Mouse (Mus musculus) hindbrain, postnatal 0 days (tissue): ENCODE data around the gene Sirpb1b. TPM values are rescaled to one million over a fixed set of nuclear protein-coding genes. Genes with fewer than 3 reads are reported as not detected.
"Not testable (repeated sequence)": the region's sequence is repeated elsewhere in the genome, so short reads cannot be mapped to it uniquely, and the experiment has no call there.

ENCODE experiments used
- ATAC-seq: fragments of 200-750 bp; cut with Nextera tagmentation; 2 replicates; pipeline ENCODE4 v1.8.0; 2017; ENCODE audit warnings: mild to moderate bottlenecking, moderate TSS enrichment, moderate library complexity
- DNase-seq: peaks from one replicate; pipeline ENCODE4 v3.0.0-alpha.2; 2015; ENCODE audit warnings: low spot score
- H3K27ac ChIP-seq: fragments of 300-500 bp; sonication (generic); 2 replicates; pipeline ENCODE4 v1.5.1; 2014; ENCODE audit warnings: mild to moderate bottlenecking
- H3K27me3 ChIP-seq: fragments of 300-500 bp; sonication (generic); 2 replicates; pipeline ENCODE4 v1.6.1; 2014; ENCODE audit warnings: low read length, mixed read lengths; ENCODE audit not compliant: insufficient read depth
- H3K36me3 ChIP-seq: fragments of 300-500 bp; sonication (generic); 2 replicates; pipeline ENCODE4 v1.6.1; 2014; ENCODE audit warnings: low read length, mixed read lengths; ENCODE audit not compliant: insufficient read depth
- H3K4me1 ChIP-seq: fragments of 300-500 bp; sonication (generic); 2 replicates; pipeline ENCODE4 v1.6.1; 2014; ENCODE audit warnings: antibody characterized with exemption, low read length, mixed read lengths; ENCODE audit not compliant: insufficient read depth
- H3K4me2 ChIP-seq: fragments of 300-500 bp; sonication (generic); 2 replicates; pipeline ENCODE4 v1.6.1; 2014; ENCODE audit warnings: low read depth, mild to moderate bottlenecking, low read length, moderate library complexity, mixed read lengths
- H3K4me3 ChIP-seq: fragments of 300-500 bp; sonication (generic); 2 replicates; pipeline ENCODE4 v1.5.1; 2014; ENCODE audit warnings: low read length
- H3K9ac ChIP-seq: fragments of 300-500 bp; sonication (generic); replicated peaks from 2 replicates; pipeline ENCODE4 v1.6.1; 2014; ENCODE audit warnings: mild to moderate bottlenecking, low read length, moderate library complexity, mixed read lengths
- H3K9me3 ChIP-seq: fragments of 300-500 bp; sonication (generic); 2 replicates; pipeline ENCODE4 v1.6.1; 2016; ENCODE audit warnings: low read length, mixed read lengths
- CTCF ChIP-seq: IDR thresholded peaks from 2 replicates; pipeline ENCODE4 v1.5.1; 2016; ENCODE audit warnings: antibody characterized with exemption, control low read depth, low read depth
- WGBS: fragments of 180-500 bp; shearing (Covaris S2); extraction: QIAGEN DNeasy Blood & Tissue Kit; methylation state at CpG from one replicate; pipeline ENCODE4 v1.1.7; 2014; 5-methylcytosine and 5-hydroxymethylcytosine counted together
- polyA plus RNA-seq: library from polyadenylated mRNA; unstranded; fragments of >200 nt; fragmentation: Nextera tagmentation; extraction: Ambion mirVana; gene quantifications from 2 replicates; pipeline ENCODE4 v1.2.1, GENCODE M21; 2015
- total RNA-seq: library from RNA; depleted of rRNA; stranded (reverse); fragments of >200 nt; gene quantifications from 2 replicates; pipeline ENCODE4 v1.2.3, GENCODE M21; 2014; rRNA removed

Sirpb1b gene
- total RNA-seq (not detected in 2 replicates), polyA plus RNA-seq (0.10 TPM in 1 of 2 replicates, not detected in the other)

DNA sequence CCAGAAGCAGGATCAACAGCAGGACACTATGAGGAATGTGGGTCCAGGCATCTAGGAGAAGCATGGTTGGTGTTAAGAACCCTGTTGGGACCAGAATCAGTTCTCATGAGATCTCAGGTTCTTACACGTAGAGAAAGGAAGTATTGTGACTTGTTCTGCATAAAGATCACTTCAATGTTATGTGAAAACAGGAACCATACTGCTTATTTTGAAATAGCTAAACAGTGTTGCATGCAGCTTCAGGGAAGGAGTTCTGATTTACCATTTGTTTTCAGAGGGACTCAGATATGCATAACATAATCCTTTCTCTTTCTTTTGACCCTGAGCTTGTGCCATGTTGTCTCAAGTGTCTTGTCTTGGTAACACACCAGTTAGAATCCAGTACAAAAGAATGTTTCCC lies at the start of gene Sirpb1b:
Gene Sirpb1b, minus strand, starts transcription at position 179 of the 400 bp plus-strand sequence.
- not testable (repeated sequence) for H3K27me3 ChIP-seq, H3K9me3 ChIP-seq, H3K36me3 ChIP-seq, H3K4me1 ChIP-seq, ATAC-seq, DNase-seq, H3K9ac ChIP-seq, H3K4me2 ChIP-seq, H3K4me3 ChIP-seq, H3K27ac ChIP-seq
- WGBS, result no CpG with 5 or more reads among the region's 1 CpGs

DNA sequence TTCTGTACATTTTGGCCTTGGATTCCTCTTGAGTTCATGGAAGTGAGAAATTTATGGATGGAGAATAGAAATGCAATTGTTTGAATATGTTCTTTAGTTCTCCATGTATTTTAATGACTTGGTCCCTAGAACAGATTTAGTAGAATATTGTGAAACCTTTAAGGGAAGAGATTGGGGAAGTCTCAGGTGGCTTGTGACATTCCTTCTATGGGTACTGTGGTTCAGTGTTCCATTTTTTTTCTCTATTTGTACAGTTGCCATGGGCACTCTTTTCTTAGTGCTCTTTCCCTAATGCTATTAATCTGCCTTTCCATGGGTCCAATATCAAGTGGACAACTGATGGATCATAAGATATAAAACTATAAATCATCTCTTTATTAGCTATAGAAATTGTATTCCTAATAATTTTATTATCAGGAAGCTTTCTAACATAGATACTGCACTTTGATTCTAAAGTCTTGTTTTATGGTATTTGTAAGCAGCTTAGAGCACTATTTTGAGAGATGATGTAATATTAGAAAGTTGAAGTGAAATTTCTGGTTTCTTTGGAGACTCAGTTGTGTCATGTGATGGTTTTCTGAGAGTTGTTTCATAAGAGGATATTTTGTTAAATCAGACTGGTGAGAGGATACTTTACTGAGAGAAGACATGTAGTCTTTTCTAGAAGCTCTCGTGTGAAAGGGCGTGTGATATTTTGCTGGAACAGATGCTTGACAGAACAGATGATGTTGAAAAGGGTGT lies 15.7 kb upstream of the Sirpb1b start:
- H3K27ac ChIP-seq, H3K4me1 ChIP-seq, H3K9ac ChIP-seq, H3K36me3 ChIP-seq, H3K27me3 ChIP-seq, H3K4me2 ChIP-seq, ATAC-seq, H3K4me3 ChIP-seq, H3K9me3 ChIP-seq, DNase-seq: not testable (repeated sequence)
- 91% methylated on average over 2 of the region's 2 CpGs for WGBS

DNA sequence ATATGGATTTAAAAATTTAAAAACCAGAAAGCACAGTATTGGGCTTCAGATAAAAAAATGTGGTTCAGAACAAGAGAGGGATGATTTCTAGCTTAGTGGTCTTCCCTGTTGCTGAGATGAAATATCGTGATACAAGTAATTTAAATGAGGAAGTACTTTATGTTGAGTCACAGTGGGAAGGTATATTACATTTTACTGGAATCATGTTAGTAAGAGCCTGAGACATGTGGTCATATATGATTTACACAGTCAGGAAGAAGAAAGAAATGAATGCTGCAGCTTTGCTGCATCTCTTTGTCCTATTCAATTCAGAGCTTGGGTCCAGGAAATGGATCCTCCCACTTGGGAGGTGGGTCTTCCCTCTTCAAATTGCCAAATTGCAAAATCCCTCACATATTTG lies 11.8 kb upstream of the Sirpb1b start:
- not testable (repeated sequence) for H3K27ac ChIP-seq, H3K9ac ChIP-seq, H3K4me2 ChIP-seq, H3K9me3 ChIP-seq, H3K4me1 ChIP-seq, DNase-seq, H3K27me3 ChIP-seq, H3K4me3 ChIP-seq, H3K36me3 ChIP-seq, ATAC-seq
- WGBS, result 92% methylated on average over 1 of the region's 1 CpGs

DNA sequence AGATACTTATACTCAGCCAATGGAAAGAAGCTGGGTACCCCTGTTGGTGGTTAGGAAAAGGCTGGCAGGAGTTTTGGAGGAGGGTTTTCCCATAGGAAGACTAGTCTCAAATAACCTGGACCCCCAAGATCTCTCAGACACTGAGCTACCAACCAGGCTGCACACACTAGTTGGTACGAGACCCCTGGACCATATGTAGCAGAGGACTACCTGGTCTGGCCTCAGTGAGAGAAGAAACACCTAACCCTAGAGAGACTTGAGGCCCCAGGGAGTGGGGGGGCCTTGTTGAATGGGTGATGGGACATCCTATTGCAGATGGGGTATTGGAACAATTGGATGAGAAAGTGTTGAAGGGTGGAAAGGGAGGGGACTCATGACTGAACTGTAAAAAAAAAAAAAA lies 8.6 kb upstream of the Sirpb1b start:
- H3K4me1 ChIP-seq, result no peaks in the 10 kb centered on the region
- H3K4me3 ChIP-seq, result no peak overlapping the region
- no peak for TF ChIP-seq CTCF
- H3K9ac ChIP-seq, result no peak overlapping the region
- H3K4me2 ChIP-seq, result no peak overlapping the region
- ATAC-seq, result no peak
- H3K27me3 ChIP-seq, result no peaks in the 10 kb centered on the region
- H3K27ac ChIP-seq, result no peak overlapping the region
- 86% methylated on average over 1 of the region's 1 CpGs for WGBS
- H3K9me3 ChIP-seq, result no peaks in the 10 kb centered on the region
- DNase-seq, result no peak
- no peaks in the 10 kb centered on the region for H3K36me3 ChIP-seq

DNA sequence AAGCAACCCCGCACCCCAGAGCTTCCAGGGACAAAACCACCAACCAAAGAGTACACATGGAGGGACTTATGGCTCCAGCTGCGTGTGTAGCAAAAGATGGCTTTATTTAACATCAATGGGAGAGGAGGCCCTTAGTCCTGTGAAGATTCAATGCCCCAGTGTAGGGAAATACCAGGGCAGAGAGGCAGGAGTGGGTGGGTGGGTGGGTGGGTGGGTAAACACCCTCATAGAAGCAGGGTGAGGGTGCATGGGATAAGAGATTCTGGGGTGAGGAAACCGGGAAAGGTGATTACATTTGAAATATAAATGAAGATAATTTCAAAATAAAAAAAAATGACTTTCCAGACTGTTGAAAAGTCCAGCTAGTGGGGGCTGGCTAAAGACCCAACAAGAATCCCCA lies 8.1 kb upstream of the Sirpb1b start:
- not testable (repeated sequence) for H3K27me3 ChIP-seq, H3K4me2 ChIP-seq, H3K9me3 ChIP-seq, H3K9ac ChIP-seq, H3K4me1 ChIP-seq, H3K4me3 ChIP-seq, H3K27ac ChIP-seq, H3K36me3 ChIP-seq, ATAC-seq, DNase-seq
- 80% methylated on average over 3 of the region's 3 CpGs for WGBS

DNA sequence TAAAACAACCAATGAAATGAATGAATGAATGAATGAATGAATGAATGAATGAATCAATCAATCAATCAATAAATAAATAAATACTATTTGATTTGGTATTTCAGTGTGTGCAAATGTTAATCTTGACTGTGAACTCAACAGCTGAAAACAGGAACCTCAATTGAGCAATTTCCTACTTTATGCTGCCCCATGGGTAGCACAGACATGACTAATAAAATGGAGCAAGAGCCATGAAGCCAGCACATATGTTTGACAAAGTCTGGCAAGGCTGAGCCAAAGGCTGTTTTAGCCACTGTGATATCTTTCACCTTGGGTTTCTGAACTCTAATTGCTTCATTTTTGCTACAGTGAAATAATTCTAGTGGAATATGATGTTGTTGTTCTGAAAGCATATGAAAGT lies 1.6 kb upstream of the Sirpb1b start:
- not testable (repeated sequence) for H3K4me1 ChIP-seq, H3K9me3 ChIP-seq, H3K4me2 ChIP-seq, H3K36me3 ChIP-seq, H3K27ac ChIP-seq, DNase-seq, ATAC-seq, H3K4me3 ChIP-seq, H3K9ac ChIP-seq, H3K27me3 ChIP-seq

DNA sequence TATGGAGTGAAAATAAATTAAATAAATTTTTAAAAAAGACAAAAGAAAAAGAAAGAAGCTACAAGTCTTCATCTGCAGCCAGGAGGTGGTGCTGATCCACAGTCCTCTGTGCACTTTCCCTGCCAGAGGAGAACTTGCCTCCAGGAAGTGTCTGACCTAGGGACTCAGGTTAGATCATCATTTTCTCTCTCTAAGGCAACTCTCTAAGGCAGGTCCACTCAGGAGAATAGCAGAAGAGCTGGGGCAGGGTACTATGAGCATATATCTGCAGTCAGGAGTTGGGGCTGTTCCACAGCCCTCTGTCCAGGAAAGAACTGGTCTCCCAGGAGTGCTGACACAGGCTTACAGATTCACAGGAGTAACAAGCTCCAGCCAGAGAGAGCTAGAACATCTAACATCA lies 46.3 kb downstream of the Sirpb1b start:
- Histone ChIP-seq H3K36me3 (no peaks in the 10 kb centered on the region), H3K27ac (no peak overlapping the region), H3K4me1 (no peaks in the 10 kb centered on the region), H3K4me2 (no peak overlapping the region), H3K27me3 (no peaks in the 10 kb centered on the region), H3K9ac (no peak overlapping the region), H3K9me3 (no peaks in the 10 kb centered on the region), H3K4me3 (no peak overlapping the region)
- ATAC-seq, result no peak
- TF ChIP-seq CTCF, result no peak
- no peak for DNase-seq

DNA sequence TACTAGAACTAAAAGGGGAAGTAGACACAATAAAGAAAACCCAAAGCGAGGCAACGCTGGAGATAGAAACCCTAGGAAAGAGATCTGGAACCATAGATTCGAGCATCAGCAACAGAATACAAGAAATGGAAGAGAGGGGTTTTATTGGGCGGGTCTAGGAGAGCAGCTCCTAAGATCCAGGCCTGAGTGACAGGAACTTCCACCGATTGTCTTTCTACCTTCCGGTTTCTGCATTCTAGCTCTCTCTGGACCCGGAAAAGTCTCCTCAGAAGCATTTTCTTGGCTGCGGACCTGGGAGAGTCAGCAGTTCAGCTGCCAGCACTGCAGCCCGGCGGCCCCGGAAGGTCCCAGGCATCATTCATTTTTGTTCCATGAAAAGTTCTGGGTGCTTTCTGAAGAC lies 61.3 kb downstream of the Sirpb1b start:
- H3K4me3 ChIP-seq, H3K9me3 ChIP-seq, ATAC-seq, DNase-seq, H3K4me1 ChIP-seq, H3K27ac ChIP-seq, H3K4me2 ChIP-seq, H3K27me3 ChIP-seq, H3K36me3 ChIP-seq, H3K9ac ChIP-seq: not testable (repeated sequence)
- 90% methylated on average over 9 of the region's 11 CpGs for WGBS

DNA sequence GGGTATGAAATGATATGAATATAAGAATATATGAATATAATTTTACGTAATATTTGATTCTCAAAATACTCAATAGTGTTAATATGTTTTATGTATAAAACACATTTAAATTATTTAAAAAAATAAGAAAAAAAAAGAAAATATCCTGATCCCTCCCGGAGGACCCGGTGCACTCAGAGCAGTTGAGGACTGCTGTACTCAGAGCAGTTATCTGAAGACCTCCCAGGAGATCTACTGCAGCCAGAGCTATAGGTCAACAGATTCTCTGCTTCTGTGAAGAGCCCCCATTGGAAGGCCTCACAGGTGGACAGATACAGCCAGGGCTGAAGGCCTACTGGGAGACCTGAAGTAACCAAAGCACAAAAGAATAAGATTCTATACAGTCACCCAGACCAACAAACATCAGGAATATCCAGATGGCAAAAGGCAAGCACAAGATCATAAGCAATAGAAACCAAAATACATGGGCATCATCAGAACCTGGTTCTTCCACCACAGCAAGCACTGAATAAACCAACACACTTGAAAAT lies 67.0 kb downstream of the Sirpb1b start:
- not testable (repeated sequence) for H3K27ac ChIP-seq, ATAC-seq, DNase-seq, H3K4me1 ChIP-seq, H3K4me3 ChIP-seq, H3K9ac ChIP-seq, H3K4me2 ChIP-seq, H3K36me3 ChIP-seq, H3K9me3 ChIP-seq, H3K27me3 ChIP-seq
- WGBS, result 81% methylated on average over 3 of the region's 3 CpGs

DNA sequence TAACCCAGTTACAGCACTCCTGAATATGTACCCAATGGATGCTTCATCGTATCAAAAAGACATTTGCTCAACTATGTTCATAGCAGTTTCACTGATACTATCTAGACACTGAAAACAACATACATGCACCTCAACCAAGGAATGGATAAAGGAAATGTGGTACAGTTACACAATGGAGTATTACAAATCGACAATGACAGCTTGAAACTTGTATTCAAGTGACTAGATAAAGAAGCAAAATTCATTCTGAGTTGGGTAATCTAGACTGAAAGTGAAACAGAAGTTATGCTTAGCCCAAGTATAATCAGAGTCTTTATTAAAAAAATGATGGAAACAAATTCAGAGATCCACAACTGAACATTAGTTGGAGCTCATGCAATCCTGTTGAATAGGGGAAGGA lies 100.0 kb downstream of the Sirpb1b start:
- 98% methylated on average over 1 of the region's 2 CpGs for WGBS
- not testable (repeated sequence) for H3K4me3 ChIP-seq

More for the DNA sequence above, 100.0 kb downstream of the Sirpb1b start:
- H3K27ac ChIP-seq, H3K9ac ChIP-seq, H3K4me2 ChIP-seq, H3K9me3 ChIP-seq, ATAC-seq, H3K27me3 ChIP-seq, H3K36me3 ChIP-seq, DNase-seq, H3K4me1 ChIP-seq: not testable (repeated sequence)
